Mouse (Mus musculus): ENCODE results near the gene Slc29a1.

Slc29a1 gene

DNA sequence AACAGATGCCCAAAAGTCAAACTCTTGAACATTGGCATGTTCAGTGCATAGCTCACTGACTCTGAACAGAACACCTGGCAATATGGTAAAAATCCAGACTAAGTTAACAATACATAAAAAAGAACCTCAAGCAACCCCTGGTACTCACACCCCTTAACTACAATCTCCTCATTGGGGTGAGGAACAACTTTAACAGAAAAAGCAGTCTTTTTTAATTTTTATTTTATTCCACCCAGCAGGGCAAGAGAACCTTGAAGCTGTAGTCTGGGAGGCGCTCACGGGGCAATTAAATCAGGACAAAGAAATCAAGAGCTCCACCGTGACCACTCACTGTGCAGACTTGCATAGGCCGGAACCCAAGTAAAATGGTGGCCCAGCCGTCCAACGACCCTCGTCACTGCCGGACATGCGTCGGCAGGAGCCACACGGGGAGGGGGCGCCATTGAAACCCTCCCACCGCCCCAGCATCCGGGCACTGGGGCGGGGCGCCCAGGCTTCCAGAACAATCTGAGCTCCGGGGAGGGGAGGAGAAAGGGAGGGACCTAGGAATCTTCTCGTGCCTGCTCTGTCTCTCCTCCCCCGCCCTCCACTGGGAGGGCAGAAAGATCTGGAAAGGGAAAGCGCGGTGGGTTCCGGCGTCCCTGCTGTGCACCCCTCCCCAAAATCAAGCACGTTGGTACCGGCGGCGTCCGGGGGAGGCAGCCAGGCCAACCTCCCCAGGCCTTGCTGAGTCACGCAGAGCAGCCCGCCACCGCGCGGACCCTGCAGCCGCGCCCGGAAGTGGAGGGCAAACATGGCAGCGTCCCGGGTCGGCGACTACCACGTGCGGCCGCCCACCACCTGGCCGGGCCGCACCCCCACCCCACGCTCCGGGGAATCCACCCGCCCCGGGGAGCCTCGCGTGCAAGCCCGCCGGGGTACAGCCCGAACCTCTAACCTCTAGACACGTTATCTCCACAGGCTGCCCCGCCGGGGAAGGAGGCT, 27.0 kb downstream of the Slc29a1 start:
- DNase-seq (ENCODE audit: low spot score in 2 of 2), result peak; percentile 89 to 91

DNA sequence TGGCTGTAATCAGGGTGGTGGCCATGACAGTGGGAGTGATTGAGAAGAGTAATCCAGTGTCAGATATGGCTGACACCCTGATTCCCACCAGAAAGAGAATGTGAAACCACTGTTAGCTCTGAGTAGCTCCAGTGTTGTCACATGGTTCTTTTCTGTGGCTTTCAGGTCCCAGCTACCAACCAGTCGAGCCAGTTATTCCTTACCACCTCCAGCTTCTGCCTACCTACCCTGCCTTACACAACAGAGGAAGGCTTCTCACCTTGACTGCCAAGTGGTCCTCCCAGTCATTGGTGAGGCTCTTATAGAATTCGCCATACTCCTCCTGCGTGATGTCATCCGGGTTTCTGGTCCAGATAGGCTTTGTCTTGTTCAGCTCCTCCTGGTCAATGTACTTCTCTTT, 29.4 kb downstream of the Slc29a1 start:
- no peak for DNase-seq (ENCODE audit: low spot score in 2 of 2)

DNA sequence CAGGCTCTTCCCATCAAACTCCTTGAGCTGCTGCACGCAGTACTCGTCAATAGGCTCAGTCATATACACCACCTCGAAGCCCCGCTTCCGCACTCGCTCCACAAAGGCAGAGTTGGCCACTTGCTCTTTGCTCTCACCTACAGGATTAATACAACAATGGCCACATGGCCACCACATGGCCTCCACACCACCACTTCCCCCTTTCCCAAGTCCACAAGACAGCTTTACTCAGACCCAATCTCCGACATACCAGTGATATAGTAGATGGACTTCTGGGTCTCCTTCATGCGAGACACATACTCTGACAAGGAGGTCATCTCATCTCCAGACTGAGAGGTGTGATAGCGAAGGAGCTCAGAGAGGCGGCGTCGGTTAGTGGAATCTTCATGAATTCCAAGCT, 30.4 kb downstream of the Slc29a1 start:
- no peak for DNase-seq (ENCODE audit: low spot score in 2 of 2)

DNA sequence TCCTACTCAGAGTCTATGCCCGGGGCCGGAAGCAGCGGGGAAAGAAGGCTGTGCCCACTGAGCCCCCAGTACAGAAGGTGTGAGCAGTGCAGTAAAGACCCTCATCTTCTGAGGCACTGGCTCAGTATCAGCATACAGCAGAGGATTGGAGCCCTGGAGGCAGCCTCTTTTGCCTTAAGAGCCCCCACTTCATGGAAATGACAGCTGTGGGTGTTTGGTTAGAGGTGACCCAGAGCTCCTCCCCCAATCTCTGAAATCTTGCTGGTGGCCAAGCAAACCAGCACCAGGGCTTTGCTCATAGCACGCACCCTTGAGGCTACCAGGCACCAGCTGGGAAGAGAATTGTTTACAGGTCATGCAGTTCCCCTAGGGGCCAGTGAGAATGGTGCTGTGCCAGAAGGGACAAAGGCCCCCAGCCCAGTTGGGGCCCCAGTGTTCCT, 32.2 kb downstream of the Slc29a1 start:
- DNase-seq (ENCODE audit: low spot score in 2 of 2), result peak in 1 of 2 experiments; percentile 29

DNA sequence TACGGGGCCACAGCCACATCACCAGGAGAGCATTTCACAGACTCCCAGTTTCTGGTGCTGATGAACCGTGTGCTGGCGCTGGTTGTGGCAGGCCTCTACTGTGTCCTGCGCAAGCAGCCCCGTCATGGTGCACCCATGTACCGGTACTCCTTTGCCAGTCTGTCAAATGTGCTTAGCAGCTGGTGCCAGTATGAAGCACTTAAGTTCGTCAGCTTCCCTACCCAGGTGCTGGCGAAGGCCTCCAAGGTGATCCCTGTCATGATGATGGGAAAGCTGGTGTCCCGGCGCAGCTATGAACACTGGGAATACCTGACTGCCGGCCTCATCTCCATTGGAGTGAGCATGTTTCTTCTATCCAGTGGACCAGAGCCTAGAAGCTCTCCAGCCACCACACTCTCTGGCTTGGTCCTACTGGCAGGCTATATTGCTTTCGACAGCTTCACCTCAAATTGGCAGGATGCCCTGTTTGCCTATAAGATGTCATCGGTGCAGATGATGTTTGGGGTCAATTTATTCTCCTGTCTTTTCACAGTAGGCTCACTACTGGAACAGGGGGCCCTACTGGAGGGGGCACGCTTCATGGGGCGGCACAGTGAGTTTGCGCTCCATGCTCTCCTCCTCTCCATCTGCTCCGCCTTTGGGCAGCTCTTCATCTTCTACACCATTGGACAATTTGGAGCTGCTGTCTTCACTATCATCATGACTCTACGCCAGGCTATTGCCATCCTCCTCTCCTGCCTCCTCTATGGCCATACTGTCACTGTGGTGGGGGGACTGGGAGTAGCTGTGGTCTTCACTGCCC, 32.8 kb downstream of the Slc29a1 start:
- DNase-seq (ENCODE audit: low spot score in 2 of 2), result peak in 1 of 2 experiments; percentile 44

- no peak for DNase-seq (ENCODE audit: low spot score in 2 of 2)
Measured at GRCm38 (mm10) chr17:45566031-45566359, 33.4 kb downstream of the Slc29a1 start.

GRCm38 (mm10) chr17:45565103-45565502, 34.3 kb downstream of the Slc29a1 start:
- no peak for DNase-seq (ENCODE audit: low spot score in 2 of 2)

DNA sequence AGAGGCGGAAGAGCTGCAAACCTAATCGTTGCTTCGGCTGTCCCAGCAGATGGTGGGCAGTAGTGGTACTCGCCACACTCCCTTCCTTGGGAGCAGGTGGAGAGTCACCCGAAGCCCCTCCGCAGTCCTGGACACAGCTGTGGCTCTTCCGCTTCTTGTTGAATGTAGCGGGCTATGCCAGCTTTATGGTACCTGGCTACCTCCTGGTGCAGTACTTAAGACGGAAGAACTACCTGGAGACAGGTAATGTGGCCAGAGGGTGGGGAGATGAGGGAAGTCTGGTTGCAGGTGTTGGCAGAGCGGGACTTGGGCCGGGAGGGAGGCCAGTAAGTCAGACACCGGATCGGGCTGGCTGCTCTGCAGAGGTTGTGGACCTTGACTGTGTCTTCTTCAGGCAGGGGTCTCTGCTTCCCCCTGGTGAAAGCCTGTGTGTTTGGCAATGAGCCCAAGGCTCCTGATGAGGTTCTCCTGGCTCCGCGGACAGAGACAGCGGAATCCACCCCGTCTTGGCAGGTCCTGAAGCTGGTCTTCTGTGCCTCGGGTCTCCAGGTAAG, 34.8 kb downstream of the Slc29a1 start:
- DNase-seq (ENCODE audit: low spot score in 2 of 2), result peak in 1 of 2 experiments; percentile 40

DNA sequence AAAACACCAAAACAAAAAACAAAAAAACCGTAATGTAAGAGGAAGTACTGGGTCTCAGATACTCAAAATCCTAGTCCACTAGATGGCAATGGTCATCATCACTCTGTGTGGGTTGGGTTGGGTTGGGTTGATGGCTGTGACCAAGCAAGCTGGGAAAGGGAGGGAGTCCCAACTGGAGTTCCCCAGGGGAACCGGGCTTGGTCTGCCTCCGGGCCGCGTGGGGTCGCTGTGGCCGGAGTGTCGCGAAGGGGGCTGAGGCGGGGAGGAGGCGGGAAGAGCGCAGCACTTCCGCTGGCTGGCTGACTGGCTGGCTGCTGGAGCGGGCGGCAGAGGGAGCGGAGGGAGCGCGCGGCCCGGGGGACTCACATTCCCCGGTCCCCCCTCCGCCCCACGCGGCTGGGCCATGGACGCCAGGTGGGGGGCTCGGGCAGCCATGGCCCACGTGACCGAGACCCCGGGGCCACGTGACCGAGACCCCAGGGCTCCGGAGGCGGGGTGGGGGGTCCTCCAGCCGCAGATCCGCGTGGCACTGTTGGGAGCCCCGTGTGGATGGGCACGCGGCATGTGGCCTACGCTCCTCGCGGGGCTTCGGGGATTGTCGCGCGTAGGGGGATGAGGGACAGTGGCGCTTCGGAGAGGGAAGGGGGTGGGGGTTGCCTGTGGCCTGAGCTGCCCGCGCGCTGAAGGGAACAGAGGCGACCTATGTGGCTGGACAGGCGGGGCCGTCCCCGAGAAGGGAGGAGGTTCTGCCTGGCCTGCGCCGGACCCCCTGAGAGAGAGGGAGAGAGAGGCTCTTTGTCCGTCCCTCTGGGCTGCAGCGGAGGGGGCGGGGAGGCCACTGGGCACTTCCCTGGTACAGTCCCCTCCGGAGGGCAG, 35.5 kb downstream of the Slc29a1 start, which contains the start of gene Slc35b2:
Gene Slc35b2, plus strand, starts transcription at position 220 of the 876 bp plus-strand sequence.
- peak; percentile 95 for DNase-seq (ENCODE audit: low spot score in 2 of 2)

DNA sequence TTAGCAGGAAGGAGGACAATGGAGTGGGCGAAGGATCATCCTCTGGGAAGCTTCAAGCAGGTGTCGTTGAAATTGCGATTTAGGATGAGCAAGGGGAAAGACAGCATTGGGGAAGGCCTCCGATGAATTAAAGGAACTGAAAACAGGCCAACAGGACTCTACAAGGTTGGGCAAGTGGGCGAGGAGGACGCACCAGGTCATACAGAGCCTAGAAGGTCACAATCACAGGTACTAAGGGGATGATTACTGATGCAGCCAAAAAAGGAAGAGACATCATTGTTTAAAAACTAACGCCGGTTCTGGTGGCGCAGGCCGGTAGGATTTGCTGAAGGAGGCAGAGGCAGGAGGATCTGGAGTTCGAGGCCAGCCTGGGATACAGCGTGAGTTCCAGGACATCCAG, 36.2 kb downstream of the Slc29a1 start:
- DNase-seq (ENCODE audit: low spot score in 2 of 2), result no peak

DNA sequence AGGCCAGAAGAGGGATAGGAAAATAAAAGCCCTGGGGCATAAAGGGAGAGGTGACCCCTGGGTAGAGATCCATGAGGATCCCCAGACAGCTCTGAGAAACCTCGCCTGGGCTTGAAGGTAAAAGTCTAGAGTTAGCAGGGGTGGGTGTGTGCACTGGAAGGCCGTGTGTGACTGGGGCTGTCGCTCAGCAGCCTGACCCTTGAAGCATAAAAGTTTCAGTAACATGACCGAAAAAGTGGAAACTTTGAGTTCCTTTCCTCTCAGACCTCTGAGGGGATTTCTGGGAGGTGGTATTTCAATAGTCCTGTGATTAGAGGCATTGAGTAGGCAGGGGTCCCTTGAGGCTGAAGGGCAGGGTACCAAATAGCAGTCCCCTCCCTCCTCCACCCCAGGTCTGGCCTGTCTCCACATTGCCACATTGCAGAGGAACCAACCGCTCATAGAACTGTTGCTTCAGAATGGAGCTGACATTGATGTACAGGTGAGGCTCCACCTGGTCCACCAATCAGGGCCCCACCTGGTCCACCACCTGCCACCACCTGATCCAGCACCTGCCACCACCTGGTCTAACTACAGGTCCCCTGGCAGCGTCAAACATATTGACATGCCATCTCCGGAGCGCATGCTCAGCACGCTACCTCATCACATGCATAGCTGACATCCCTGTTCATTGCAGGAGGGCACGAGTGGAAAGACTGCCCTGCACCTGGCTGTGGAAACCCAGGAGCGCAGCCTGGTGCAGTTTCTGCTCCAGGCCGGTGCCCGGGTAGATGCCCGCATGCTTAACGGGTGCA, 39.5 kb downstream of the Slc29a1 start:
- DNase-seq (ENCODE audit: low spot score in 2 of 2), result no peak

DNA sequence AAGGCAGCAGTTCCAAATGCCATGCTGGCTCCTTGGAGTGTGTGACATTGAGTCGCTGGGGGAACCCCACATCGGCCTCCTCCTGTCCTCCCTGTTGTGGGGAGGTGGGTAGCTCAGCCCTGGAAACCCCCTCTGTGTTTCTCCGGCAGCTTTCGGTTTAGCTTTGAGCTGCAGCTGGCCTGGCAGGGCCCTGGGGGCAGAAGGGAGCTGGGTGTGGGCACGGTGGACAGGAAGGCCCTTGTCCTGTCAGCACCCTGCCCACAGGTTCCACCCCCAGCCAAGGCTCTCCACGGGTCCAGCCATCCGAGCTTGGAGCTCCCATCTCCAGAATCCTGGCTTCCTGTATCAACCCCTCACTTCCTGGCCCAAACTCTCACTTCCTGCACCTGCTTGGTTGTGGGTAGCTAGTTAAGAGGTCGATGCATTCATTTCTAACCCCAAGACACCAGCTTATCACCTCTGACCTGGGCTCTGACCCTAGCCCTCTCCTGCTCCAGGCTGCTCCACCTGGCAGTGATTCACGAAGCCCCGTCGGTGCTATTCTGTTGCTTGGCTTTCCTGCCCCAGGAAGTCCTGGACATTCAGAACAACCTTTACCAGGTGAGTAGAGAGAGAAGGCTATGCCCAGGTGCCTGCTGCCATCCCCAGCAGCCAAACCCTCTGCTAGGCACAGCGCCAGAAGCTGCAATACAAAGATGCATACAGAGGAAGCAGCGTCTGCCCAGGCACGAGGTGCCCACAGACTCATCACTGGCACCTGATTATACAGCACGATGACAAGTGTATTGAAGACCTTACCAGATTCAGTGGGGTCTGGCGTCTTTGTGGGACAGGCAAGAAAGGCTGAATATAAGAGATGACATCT, 41.2 kb downstream of the Slc29a1 start:
- peak in 1 of 2 experiments; percentile 38 for DNase-seq (ENCODE audit: low spot score in 2 of 2)

- no peak for DNase-seq (ENCODE audit: low spot score in 2 of 2)
Measured at GRCm38 (mm10) chr17:45557246-45557824, 42.1 kb downstream of the Slc29a1 start.

GRCm38 (mm10) chr17:45556514-45557245, 42.7 kb downstream of the Slc29a1 start:
- no peak for DNase-seq (ENCODE audit: low spot score in 2 of 2)

DNA sequence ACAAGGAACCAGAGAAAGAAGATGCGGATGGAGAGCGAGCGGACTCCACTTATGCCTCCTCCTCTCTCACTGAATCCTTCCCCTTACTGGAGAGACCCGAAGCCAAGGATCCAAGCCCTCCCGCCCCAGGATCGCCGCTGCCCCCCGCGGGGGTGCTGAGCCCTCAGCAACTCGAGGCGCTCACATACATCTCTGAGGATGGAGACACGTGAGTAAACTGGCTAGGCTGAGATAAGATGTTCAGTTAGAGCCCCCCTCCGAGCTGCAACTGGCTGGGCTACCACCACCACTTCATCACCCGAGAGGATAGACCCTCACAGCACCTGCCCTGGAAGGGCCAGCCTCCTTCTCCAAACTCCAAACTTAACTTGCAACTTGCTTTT, 43.3 kb downstream of the Slc29a1 start:
- no peak for DNase-seq (ENCODE audit: low spot score in 2 of 2)

- DNase-seq (ENCODE audit: low spot score in 2 of 2), result peak; percentile 93
Measured at GRCm38 (mm10) chr17:45555452-45556106, 43.8 kb downstream of the Slc29a1 start, which contains the start of gene Nfkbie. TSS of gene Nfkbie (plus strand) at chr17:45555703.

GRCm38 (mm10) chr17:45554420-45554819, 45.0 kb downstream of the Slc29a1 start:
- no peak for DNase-seq (ENCODE audit: low spot score in 2 of 2)

GRCm38 (mm10) chr17:45553065-45553464, 46.3 kb downstream of the Slc29a1 start:
- no peak for DNase-seq (ENCODE audit: low spot score in 2 of 2)
